Mouse (Mus musculus) cortical plate, adult 2 months (tissue): Measurements from ENCODE around the gene Rab26.
A peak's percentile ranks its signal among the peaks of the same experiment; 100 is the strongest.

Source experiments
- CTCF ChIP-seq: fragments of 200-500 bp; IDR thresholded peaks from 2 replicates; pipeline ENCODE4 v1.5.1; 2011; ENCODE audit warnings: mild to moderate bottlenecking, control low read depth, low read length; ENCODE audit not compliant: insufficient read depth; ENCODE audit errors: extremely low read depth
- POLR2A ChIP-seq: fragments of 200-500 bp; IDR thresholded peaks from 2 replicates; pipeline ENCODE4 v1.6.1; 2011; ENCODE audit warnings: mild to moderate bottlenecking, low read length, control low read depth; ENCODE audit not compliant: insufficient read depth; ENCODE audit errors: extremely low read depth

- TF ChIP-seq CTCF = peak; percentile 18; the same call in 1 of the 2 replicates
- peak; percentile 10; the same call in 1 of the 2 replicates for TF ChIP-seq POLR2A
Measured at GRCm38 (mm10) chr17:24506332-24507070, 27.5 kb downstream of the Rab26 start.
